ENCODE assay signal across 23 mouse cellular contexts in genomic region chr12:4505298-4505697, GRCm38 (mm10). TPM values are rescaled to one million over a fixed set of nuclear protein-coding genes. Genes with fewer than 3 reads are reported as not detected.
A peak's percentile ranks its signal among the peaks of the same experiment; 100 is the strongest.
DNase-seq lines count a peak whose midpoint lies in the region; ATAC-seq and TF ChIP-seq lines count a peak whose summit lies in the region.
"Had no signal": no experiment of that assay in that cellular context is flagged by ENCODE, and none has a peak within 500 bp of the region (broad histone marks: within the 10 kb centered on the region; RNA-seq: fewer than 3 reads in every experiment).

No protein-coding gene starts in this region.

- no peaks in the 10 kb centered on the region for H3K36me3 ChIP-seq in liver, postnatal 0 days (replicated peaks; ENCODE audit: insufficient read depth, low read length)
- H3K36me3 ChIP-seq in liver, embryonic 12.5 days: no peaks in the 10 kb centered on the region
- H3K36me3 ChIP-seq in neural tube, embryonic 15.5 days: no peaks in the 10 kb centered on the region
- H3K36me3 ChIP-seq in thymus, adult 2 months (ENCODE audit: control insufficient read depth, insufficient read depth, low read length): no peaks in the 10 kb centered on the region
- H3K36me3 ChIP-seq: embryonic facial prominence, embryonic 13.5 days; heart, embryonic 12.5 days; limb, embryonic 13.5 days; midbrain, embryonic 12.5 days had no signal

- no peak overlapping the region for H3K4me2 ChIP-seq in liver, postnatal 0 days (ENCODE audit: low read depth, low read length)
- H3K4me2 ChIP-seq in liver, embryonic 12.5 days: no peak overlapping the region
- no peak overlapping the region for H3K4me2 ChIP-seq in neural tube, embryonic 15.5 days
- H3K4me2 ChIP-seq: embryonic facial prominence, embryonic 13.5 days; heart, embryonic 12.5 days; limb, embryonic 13.5 days; midbrain, embryonic 12.5 days had no signal

- no peak for TF ChIP-seq CTCF in liver, postnatal 0 days (IDR thresholded peaks at IDR 0.05; ENCODE audit: low read depth)
- no peak for TF ChIP-seq CTCF in thymus, adult 2 months (IDR thresholded peaks at IDR 0.05; ENCODE audit: borderline replicate concordance, control insufficient read depth, extremely low read depth, insufficient read depth, low read length, poor library complexity)

- no peaks in the 10 kb centered on the region for H3K9me3 ChIP-seq in liver, postnatal 0 days (ENCODE audit: low read length)
- H3K9me3 ChIP-seq in liver, embryonic 12.5 days (replicated peaks): no peaks in the 10 kb centered on the region
- H3K9me3 ChIP-seq in neural tube, embryonic 15.5 days (replicated peaks): no peaks in the 10 kb centered on the region
- H3K9me3 ChIP-seq: embryonic facial prominence, embryonic 13.5 days; limb, embryonic 13.5 days; midbrain, embryonic 12.5 days had no signal

- DNase-seq in heart, adult 11 months: peak; percentile 94
- no peak for DNase-seq in heart, adult 8-10 months (ENCODE audit: low spot score)
- DNase-seq in liver, postnatal 0 days: no peak
- DNase-seq in kidney, postnatal 14 days: no peak
- DNase-seq in thymus, adult 2 months: no peak
- DNase-seq: cerebellum, adult 9-11 months; gastrocnemius, postnatal 36 days; heart, postnatal 14 days; kidney, adult 8-10 months; kidney, postnatal 4 days; lung, postnatal 14 days; right cerebral cortex, postnatal 4 days; thymus, postnatal 14 days had no signal

- H3K27me3 ChIP-seq in liver, postnatal 0 days (ENCODE audit: insufficient read depth, low read length): no peaks in the 10 kb centered on the region
- H3K27me3 ChIP-seq in liver, embryonic 12.5 days (replicated peaks): peaks cover 3% of the 10 kb centered on the region; the same call in 1 of the 2 replicates
- no peaks in the 10 kb centered on the region for H3K27me3 ChIP-seq in neural tube, embryonic 15.5 days (replicated peaks)
- no peaks in the 10 kb centered on the region for H3K27me3 ChIP-seq in thymus, adult 2 months (ENCODE audit: control insufficient read depth, insufficient read depth, low read length)
- H3K27me3 ChIP-seq: CH12.LX; embryonic facial prominence, embryonic 13.5 days; heart, embryonic 12.5 days; limb, embryonic 13.5 days; midbrain, embryonic 12.5 days had no signal

- TF ChIP-seq EP300 in liver, postnatal 0 days (IDR thresholded peaks at IDR 0.05; ENCODE audit: low read depth): no peak

- no peaks in the 10 kb centered on the region for H3K4me1 ChIP-seq in liver, postnatal 0 days (ENCODE audit: insufficient read depth)
- H3K4me1 ChIP-seq in liver, embryonic 12.5 days: peaks cover 19% of the 10 kb centered on the region
- peaks cover 33% of the 10 kb centered on the region for H3K4me1 ChIP-seq in neural tube, embryonic 15.5 days
- no peaks in the 10 kb centered on the region for H3K4me1 ChIP-seq in thymus, adult 2 months (replicated peaks; ENCODE audit: control insufficient read depth, insufficient read depth, low read length)
- H3K4me1 ChIP-seq: heart, embryonic 12.5 days had no signal

- no peak overlapping the region for H3K27ac ChIP-seq in liver, postnatal 0 days (ENCODE audit: low read depth)
- H3K27ac ChIP-seq in liver, embryonic 12.5 days: no peak overlapping the region
- peak overlapping the region; percentile 42; the same call in 1 of the 2 replicates for H3K27ac ChIP-seq in neural tube, embryonic 15.5 days (replicated peaks)
- H3K27ac ChIP-seq in thymus, adult 2 months (ENCODE audit: control insufficient read depth, insufficient read depth, low read length): no peak overlapping the region
- H3K27ac ChIP-seq: embryonic facial prominence, embryonic 13.5 days; limb, embryonic 13.5 days; midbrain, embryonic 12.5 days; stomach, postnatal 0 days had no signal

- no peak overlapping the region for H3K9ac ChIP-seq in liver, postnatal 0 days (replicated peaks)
- no peak overlapping the region for H3K9ac ChIP-seq in liver, embryonic 12.5 days
- H3K9ac ChIP-seq in neural tube, embryonic 15.5 days (replicated peaks): no peak overlapping the region
- H3K9ac ChIP-seq: embryonic facial prominence, embryonic 13.5 days; heart, embryonic 12.5 days; limb, embryonic 13.5 days; midbrain, embryonic 12.5 days had no signal

- H3K4me3 ChIP-seq in liver, postnatal 0 days (ENCODE audit: low read depth, low read length): no peak overlapping the region
- no peak overlapping the region for H3K4me3 ChIP-seq in liver, embryonic 12.5 days
- H3K4me3 ChIP-seq in neural tube, embryonic 15.5 days (replicated peaks): no peak overlapping the region
- H3K4me3 ChIP-seq in thymus, adult 2 months (ENCODE audit: control insufficient read depth, insufficient read depth, low read length): no peak overlapping the region
- H3K4me3 ChIP-seq: embryonic facial prominence, embryonic 13.5 days; heart, embryonic 12.5 days; limb, embryonic 13.5 days; midbrain, embryonic 12.5 days had no signal

- TF ChIP-seq POLR2A in thymus, adult 2 months (IDR thresholded peaks at IDR 0.05; ENCODE audit: control insufficient read depth, extremely low read depth, insufficient read depth, low read length, poor library complexity): no peak

- 30% methylated on average over 6 of the region's 6 CpGs for WGBS in liver, postnatal 0 days (ENCODE audit: insufficient replicate concordance)
- 12% methylated on average over 6 of the region's 6 CpGs for WGBS in liver, embryonic 12.5 days (ENCODE audit: insufficient replicate concordance)
- 65% methylated on average over 6 of the region's 6 CpGs for WGBS in neural tube, embryonic 15.5 days
- 20% methylated on average over 6 of the region's 6 CpGs for WGBS in thymus, adult 2 months

- peak; percentile 58 for ATAC-seq in liver, postnatal 0 days
- no peak for ATAC-seq in liver, embryonic 12.5 days
- peak; percentile 16 for ATAC-seq in common myeloid progenitor, adult 5-6 weeks (replicated peaks; ENCODE audit: low read depth, poor library complexity, severe bottlenecking)
- ATAC-seq in neural tube, embryonic 15.5 days (ENCODE audit: low FRiP score): no peak; the same call in 1 of the 2 replicates
- ATAC-seq: forebrain, embryonic 16.5 days had no signal

RNA-seq across cellular contexts. Expression of gene Ncoa1, which starts 28.3 kb away (rescaled TPM):
- total RNA-seq in heart, adult 8-10 months (2022): 10 to 100 TPM; 28.7 to 31.0 (median 29.4) TPM
- polyA plus RNA-seq in liver, postnatal 0 days (2015; fragmentation: Nextera tagmentation; extraction: Ambion mirVana): 2.2 and 2.5 TPM in 2 replicates
- polyA plus RNA-seq in liver, embryonic 12.5 days (2016; fragmentation: Nextera tagmentation; extraction: Ambion mirVana): 1.9 and 2.3 TPM in 2 replicates
- 15.4 and 55.1 TPM in 2 replicates for total RNA-seq in common myeloid progenitor, adult 5-6 weeks (2017)
- 13.7 and 15.8 TPM in 2 replicates for polyA plus RNA-seq in neural tube, embryonic 15.5 days (2015; fragmentation: Nextera tagmentation; extraction: Ambion mirVana)
- 33.3 and 38.9 TPM in 2 replicates for polyA plus RNA-seq in thymus, adult 2 months (2012; rRNA removed)

Comparison
In these comparisons a context has a peak if more than half of its experiments do, and no peak if none do; other contexts are left out.
1. ATAC-seq: peak in liver, postnatal 0 days (single experiment) and common myeloid progenitor, adult 5-6 weeks (single experiment); none in liver, embryonic 12.5 days (single experiment) and neural tube, embryonic 15.5 days (single experiment).